Mouse (Mus musculus) gonadal fat pad, adult 2 months (tissue): Measurements from ENCODE around the gene Gm49333. TPM values are rescaled to one million over a fixed set of nuclear protein-coding genes. Genes with fewer than 3 reads are reported as not detected.

Source experiments
- DNase-seq: peaks from one replicate; pipeline ENCODE4 v3.0.0-alpha.2; 2012; ENCODE audit warnings: low read depth
- polyA plus RNA-seq: library from polyadenylated mRNA; depleted of rRNA; stranded (reverse); fragments of >200 nt; gene quantifications from 2 replicates; pipeline ENCODE4 v1.2.3, GENCODE M21; 2012; rRNA removed

Gene Gm49333
- 0.05 TPM in 1 of 2 replicates, not detected in the other for polyA plus RNA-seq

- peak; percentile 68 for DNase-seq
Observed at GRCm38 (mm10) chr16:20611357-20612227, at the start of gene Gm49333, which contains the start of the genes Eef1akmt4 and Alg3. Gene Gm49333, plus strand, starts transcription at chr16:20611610. Gene Eef1akmt4, plus strand, starts transcription at chr16:20611593. Gene Alg3, minus strand, starts transcription at chr16:20611735.

- DNase-seq = no peak
Observed at GRCm38 (mm10) chr16:20565075-20565474, 46.3 kb upstream of the Gm49333 start.

GRCm38 (mm10) chr16:20589366-20589938, 22.0 kb upstream of the Gm49333 start, which contains the start of gene Vwa5b2:
Gene Vwa5b2, plus strand, starts transcription at chr16:20589471.
- DNase-seq = no peak

GRCm38 (mm10) chr16:20589939-20590679, 21.3 kb upstream of the Gm49333 start:
- no peak for DNase-seq

GRCm38 (mm10) chr16:20590680-20591038, 20.8 kb upstream of the Gm49333 start:
- no peak for DNase-seq

- DNase-seq = no peak
Observed at GRCm38 (mm10) chr16:20591076-20591705, 20.2 kb upstream of the Gm49333 start.

- DNase-seq = no peak
Observed at GRCm38 (mm10) chr16:20595060-20595673, 16.2 kb upstream of the Gm49333 start.

- DNase-seq = no peak
Observed at GRCm38 (mm10) chr16:20595737-20596136, 15.7 kb upstream of the Gm49333 start.

GRCm38 (mm10) chr16:20596687-20597441, 14.5 kb upstream of the Gm49333 start:
- DNase-seq = no peak

- no peak for DNase-seq
Observed at GRCm38 (mm10) chr16:20600511-20600910, 10.9 kb upstream of the Gm49333 start.

GRCm38 (mm10) chr16:20604705-20605104, 6.7 kb upstream of the Gm49333 start:
- DNase-seq = no peak

- no peak for DNase-seq
Observed at GRCm38 (mm10) chr16:20610501-20611356, 681 bp upstream of the Gm49333 start.

- DNase-seq = no peak
Observed at GRCm38 (mm10) chr16:20619541-20620398, 8.4 kb downstream of the Gm49333 start.

GRCm38 (mm10) chr16:20620399-20620735, 9.0 kb downstream of the Gm49333 start:
- DNase-seq = no peak

GRCm38 (mm10) chr16:20620751-20621190, 9.4 kb downstream of the Gm49333 start:
- no peak for DNase-seq

GRCm38 (mm10) chr16:20621191-20621990, 10.0 kb downstream of the Gm49333 start, which contains the start of gene Camk2n2:
Gene Camk2n2, minus strand, starts transcription at chr16:20621287.
- no peak for DNase-seq

- DNase-seq = no peak
Observed at GRCm38 (mm10) chr16:20621991-20622685, 10.7 kb downstream of the Gm49333 start.
